Mouse (Mus musculus) lung, embryonic 14.5 days (tissue): ENCODE data around the gene Sox15. TPM values are rescaled to one million over a fixed set of nuclear protein-coding genes. Genes with fewer than 3 reads are reported as not detected.
"Not testable (repeated sequence)": the region's sequence is repeated elsewhere in the genome, so short reads cannot be mapped to it uniquely, and the experiment has no call there.

Experiments
- ATAC-seq: fragments of 200-750 bp; cut with Nextera tagmentation; 2 replicates; pipeline ENCODE4 v1.8.0; 2017; ENCODE audit warnings: mild to moderate bottlenecking, moderate TSS enrichment, moderate library complexity; ENCODE audit not compliant: insufficient read depth
- DNase-seq: peaks from one replicate; pipeline ENCODE4 v3.0.0-alpha.2; 2015
- H3K27ac ChIP-seq: fragments of 300-500 bp; sonication (generic); 2 replicates; pipeline ENCODE4 v1.5.1; 2014; ENCODE audit warnings: low read depth, mild to moderate bottlenecking, moderate library complexity
- H3K27me3 ChIP-seq: fragments of 300-500 bp; sonication (generic); 2 replicates; pipeline ENCODE4 v1.6.1; 2014; ENCODE audit warnings: low read length, control low read depth; ENCODE audit not compliant: insufficient read depth
- H3K36me3 ChIP-seq: fragments of 300-500 bp; sonication (generic); 2 replicates; pipeline ENCODE4 v1.6.1; 2014; ENCODE audit warnings: control low read depth; ENCODE audit not compliant: insufficient read depth
- H3K4me1 ChIP-seq: fragments of 300-500 bp; sonication (generic); 2 replicates; pipeline ENCODE4 v1.6.1; 2014; ENCODE audit warnings: antibody characterized with exemption, control low read depth; ENCODE audit not compliant: insufficient read depth
- H3K4me2 ChIP-seq: fragments of 300-500 bp; sonication (generic); 2 replicates; pipeline ENCODE4 v1.6.1; 2014; ENCODE audit warnings: mild to moderate bottlenecking
- H3K4me3 ChIP-seq: fragments of 300-500 bp; sonication (generic); 2 replicates; pipeline ENCODE4 v1.5.1; 2014; ENCODE audit warnings: low read depth, low read length
- H3K9ac ChIP-seq: fragments of 300-500 bp; sonication (generic); 2 replicates; pipeline ENCODE4 v1.6.1; 2014
- H3K9me3 ChIP-seq: fragments of 300-500 bp; sonication (generic); 2 replicates; pipeline ENCODE4 v1.6.1; 2016; ENCODE audit warnings: low read depth, low read length, control low read depth
- CTCF ChIP-seq: IDR thresholded peaks from 2 replicates; pipeline ENCODE4 v1.5.1; 2016; ENCODE audit warnings: antibody characterized with exemption, low read depth
- WGBS: fragments of 180-500 bp; shearing (Covaris S2); extraction: QIAGEN DNeasy Blood & Tissue Kit; methylation state at CpG from one replicate; pipeline ENCODE4 v1.1.7; 2014; 5-methylcytosine and 5-hydroxymethylcytosine counted together
- polyA plus RNA-seq: library from polyadenylated mRNA; unstranded; fragments of >200 nt; fragmentation: Nextera tagmentation; extraction: Ambion mirVana; gene quantifications from 2 replicates; pipeline ENCODE4 v1.2.1, GENCODE M21; 2014

The Sox15 gene
- polyA plus RNA-seq, 1 experiment from 2014 or later, result not detected

GRCm38 (mm10) chr11:69622406-69622805 is 32.7 kb upstream of the Sox15 start:
- peak overlapping the region; percentile 80 for H3K27ac ChIP-seq

GRCm38 (mm10) chr11:69623006-69623405 is 32.1 kb upstream of the Sox15 start:
- Histone ChIP-seq H3K4me3 (peak overlapping the region; percentile 55), H3K4me2 (peak overlapping the region; percentile 82), H3K9ac (peak overlapping the region; percentile 71; the same call in 1 of the 2 replicates), H3K4me1 (no peaks in the 10 kb centered on the region), H3K9me3 (no peaks in the 10 kb centered on the region), H3K36me3 (no peaks in the 10 kb centered on the region), H3K27ac (no peak overlapping the region), H3K27me3 (no peaks in the 10 kb centered on the region)
- WGBS, result 58% methylated on average over 4 of the region's 4 CpGs
- no peak for ATAC-seq
- no peak for TF ChIP-seq CTCF
- no peak for DNase-seq

More at GRCm38 (mm10) chr11:69622406-69622805, 32.7 kb upstream of the Sox15 start:
- Histone ChIP-seq H3K9me3 (no peaks in the 10 kb centered on the region), H3K4me1 (no peaks in the 10 kb centered on the region), H3K4me3 (peak overlapping the region; percentile 55), H3K27me3 (no peaks in the 10 kb centered on the region), H3K9ac (peak overlapping the region; percentile 71), H3K4me2 (peak overlapping the region; percentile 82), H3K36me3 (no peaks in the 10 kb centered on the region)
- ATAC-seq (peak; percentile 16; the same call in 1 of the 2 replicates), DNase-seq (peak; percentile 56)
- no peak for TF ChIP-seq CTCF
- 25% methylated on average over 6 of the region's 6 CpGs for WGBS

GRCm38 (mm10) chr11:69624339-69624738 is 30.8 kb upstream of the Sox15 start:
- H3K27me3 ChIP-seq, ATAC-seq, H3K4me2 ChIP-seq, H3K36me3 ChIP-seq, H3K9me3 ChIP-seq, DNase-seq, H3K27ac ChIP-seq, H3K4me3 ChIP-seq, H3K9ac ChIP-seq, H3K4me1 ChIP-seq: not testable (repeated sequence)
- 79% methylated on average over 2 of the region's 2 CpGs for WGBS

- no peak overlapping the region for H3K4me2 ChIP-seq
- ATAC-seq, result no peak
- no peaks in the 10 kb centered on the region for H3K4me1 ChIP-seq
- H3K36me3 ChIP-seq, result no peaks in the 10 kb centered on the region
- no peak overlapping the region for H3K4me3 ChIP-seq
- H3K9ac ChIP-seq, result no peak overlapping the region
- no peaks in the 10 kb centered on the region for H3K27me3 ChIP-seq
- TF ChIP-seq CTCF, result peak; percentile 97
- WGBS, result 34% methylated on average over 6 of the region's 6 CpGs
- no peaks in the 10 kb centered on the region for H3K9me3 ChIP-seq
- DNase-seq, result peak; percentile 93
- H3K27ac ChIP-seq, result no peak overlapping the region
These were observed 26.8 kb upstream of the Sox15 start for GRCm38 (mm10) chr11:69628286-69628685.

GRCm38 (mm10) chr11:69629802-69630201 is 25.3 kb upstream of the Sox15 start:
- H3K4me3 ChIP-seq, result no peak overlapping the region
- H3K27ac ChIP-seq, result no peak overlapping the region
- H3K36me3 ChIP-seq, result no peaks in the 10 kb centered on the region
- peaks cover 8% of the 10 kb centered on the region for H3K4me1 ChIP-seq
- 62% methylated on average over 1 of the region's 1 CpGs for WGBS
- H3K9ac ChIP-seq, result no peak overlapping the region
- no peak for ATAC-seq
- H3K4me2 ChIP-seq, result no peak overlapping the region
- TF ChIP-seq CTCF, result peak; percentile 59
- H3K27me3 ChIP-seq, result no peaks in the 10 kb centered on the region
- peak; percentile 45 for DNase-seq
- H3K9me3 ChIP-seq, result no peaks in the 10 kb centered on the region

- Histone ChIP-seq H3K4me2 (peak within 1 kb of the TSS; percentile 69), H3K27ac (peak within 1 kb of the TSS; percentile 97), H3K27me3 (no peaks in the 10 kb centered on the region), H3K4me3 (peak within 1 kb of the TSS; percentile 93), H3K4me1 (peaks cover 11% of the 10 kb centered on the region), H3K9me3 (no peaks in the 10 kb centered on the region), H3K9ac (peak within 1 kb of the TSS; percentile 94), H3K36me3 (peaks cover 5% of the 10 kb centered on the region; the same call in 1 of the 2 replicates)
- DNase-seq (peak; percentile 100), ATAC-seq (peak; percentile 99)
- peak; percentile 85 for TF ChIP-seq CTCF
- 0% methylated on average over 56 of the region's 56 CpGs for WGBS
These were observed 22.6 kb upstream of the Sox15 start, which contains the start of gene Fxr2 for GRCm38 (mm10) chr11:69632284-69633089. Gene Fxr2, plus strand, starts transcription at chr11:69632990.

DNA sequence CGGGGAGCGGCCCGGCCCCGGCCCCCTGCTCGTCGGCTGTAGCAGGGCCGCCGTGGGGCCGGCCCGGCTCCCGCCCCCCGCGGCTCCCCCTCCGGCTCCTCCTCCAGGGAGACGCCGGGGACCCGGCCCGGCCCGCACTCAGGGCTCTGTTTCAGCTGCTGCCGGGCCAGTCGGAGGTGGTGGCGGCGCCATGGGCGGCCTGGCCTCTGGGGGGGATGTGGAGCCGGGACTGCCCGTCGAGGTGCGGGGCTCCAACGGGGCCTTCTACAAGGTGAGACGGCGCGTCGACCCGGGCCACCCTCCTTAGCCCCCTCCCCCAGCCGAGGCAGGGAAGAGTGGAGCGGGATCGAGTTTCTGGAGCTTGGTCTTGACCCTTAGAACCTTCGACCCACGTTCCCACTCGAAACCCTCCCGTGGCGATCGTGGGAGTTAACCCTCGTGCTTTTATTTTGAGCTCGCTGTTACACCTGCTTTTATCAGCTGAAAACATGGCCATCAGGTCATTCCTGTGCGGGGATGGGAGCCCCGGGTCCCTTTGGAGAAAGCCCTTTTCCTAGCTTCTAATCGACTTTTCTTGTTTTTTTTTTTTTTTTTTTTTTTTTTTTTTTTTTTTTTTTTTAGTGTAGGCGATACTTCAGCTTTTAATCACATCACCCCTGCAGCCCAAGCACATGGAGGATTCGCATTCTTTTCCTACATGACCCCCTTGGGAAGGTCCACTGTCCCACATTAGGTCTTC is 21.8 kb upstream of the Sox15 start:
- H3K9ac ChIP-seq, result peak overlapping the region; percentile 94
- peak overlapping the region; percentile 93 for H3K4me3 ChIP-seq
- peaks cover 12% of the 10 kb centered on the region; the same call in 1 of the 2 replicates for H3K36me3 ChIP-seq
- H3K27me3 ChIP-seq, result no peaks in the 10 kb centered on the region
- H3K4me1 ChIP-seq, result peaks cover 11% of the 10 kb centered on the region
- peak; percentile 71 for ATAC-seq
- TF ChIP-seq CTCF, result no peak
- DNase-seq, result no peak
- under 1% methylated on average over 49 of the region's 50 CpGs for WGBS
- no peaks in the 10 kb centered on the region for H3K9me3 ChIP-seq
- peak overlapping the region; percentile 97 for H3K27ac ChIP-seq
- H3K4me2 ChIP-seq, result peak overlapping the region; percentile 69
